Mouse (Mus musculus) stomach, postnatal 0 days (tissue): ENCODE results near the gene Plxna4.

Experiments used
- CTCF ChIP-seq: IDR thresholded peaks from 2 replicates; pipeline ENCODE4 v1.5.1; 2016; ENCODE audit warnings: antibody characterized with exemption, low read depth, mild to moderate bottlenecking, moderate library complexity
- EP300 ChIP-seq: optimal IDR thresholded peaks from 2 replicates; pipeline ENCODE3; 2016; ENCODE audit warnings: antibody characterized with exemption

DNA sequence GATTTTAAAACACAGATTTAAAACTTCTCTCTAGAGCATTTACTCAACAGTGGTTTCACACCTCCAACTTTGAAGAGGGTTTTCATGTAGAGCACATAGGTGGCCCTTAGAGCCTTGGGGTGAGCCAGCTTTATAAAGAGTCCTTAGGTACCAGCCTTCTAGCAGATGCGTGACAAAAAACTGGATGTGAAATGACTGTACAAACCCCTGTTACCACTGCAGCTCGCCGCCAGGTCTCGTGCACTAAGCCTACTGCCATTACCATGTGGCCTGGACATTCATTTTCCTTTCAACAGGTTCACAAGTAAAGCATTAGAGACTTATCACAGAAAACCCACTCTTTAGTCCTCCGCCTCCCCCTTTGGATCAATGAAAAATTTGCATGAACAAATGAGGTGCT, 261.6 kb downstream of the Plxna4 start:
- TF ChIP-seq CTCF (no peak), EP300 (no peak)
